Mouse (Mus musculus) forebrain, embryonic 13.5 days (tissue): ENCODE data around the gene Fam189a1. TPM values are rescaled to one million over a fixed set of nuclear protein-coding genes. Genes with fewer than 3 reads are reported as not detected.
A peak's percentile ranks its signal among the peaks of the same experiment; 100 is the strongest.

Source experiments
- ATAC-seq: fragments of 200-750 bp; cut with Nextera tagmentation; 2 replicates; pipeline ENCODE4 v1.8.0; 2017
- H3K27ac ChIP-seq: fragments of 300-500 bp; sonication (generic); 2 replicates; pipeline ENCODE4 v1.5.1; 2015; ENCODE audit warnings: inconsistent platforms, mild to moderate bottlenecking, moderate library complexity
- H3K27me3 ChIP-seq: fragments of 300-500 bp; sonication (generic); 2 replicates; pipeline ENCODE4 v1.6.1; 2015; ENCODE audit warnings: mild to moderate bottlenecking, inconsistent platforms
- H3K36me3 ChIP-seq: fragments of 300-500 bp; sonication (generic); 2 replicates; pipeline ENCODE4 v1.6.1; 2015; ENCODE audit warnings: mild to moderate bottlenecking, inconsistent platforms; ENCODE audit not compliant: poor library complexity, severe bottlenecking
- H3K4me1 ChIP-seq: fragments of 300-500 bp; sonication (generic); 2 replicates; pipeline ENCODE4 v1.6.1; 2015; ENCODE audit warnings: inconsistent platforms
- H3K4me2 ChIP-seq: fragments of 300-500 bp; sonication (generic); 2 replicates; pipeline ENCODE4 v1.6.1; 2015; ENCODE audit warnings: inconsistent platforms, mild to moderate bottlenecking, moderate library complexity
- H3K4me3 ChIP-seq: fragments of 300-500 bp; sonication (generic); 2 replicates; pipeline ENCODE4 v1.5.1; 2015; ENCODE audit warnings: mild to moderate bottlenecking, inconsistent platforms
- H3K9ac ChIP-seq: fragments of 300-500 bp; sonication (generic); 2 replicates; pipeline ENCODE4 v1.6.1; 2015; ENCODE audit warnings: mild to moderate bottlenecking, inconsistent platforms
- H3K9me3 ChIP-seq: fragments of 300-500 bp; sonication (generic); replicated peaks from 2 replicates; pipeline ENCODE4 v1.6.1; 2016; ENCODE audit warnings: inconsistent platforms
- WGBS: fragments of 180-500 bp; shearing (Covaris S2); methylation state at CpG from one replicate; pipeline ENCODE4 v1.1.7; 2015; 5-methylcytosine and 5-hydroxymethylcytosine counted together
- microRNA-seq: library from miRNA; unstranded; fragments of <30 nt; microRNA quantifications from one replicate; pipeline ENCODE4, GENCODE M21; 2016
- polyA plus RNA-seq: library from polyadenylated mRNA; unstranded; fragments of >200 nt; fragmentation: Nextera tagmentation; extraction: Ambion mirVana; gene quantifications from 2 replicates; pipeline ENCODE4 v1.2.1, GENCODE M21; 2015

Gene Fam189a1
- polyA plus RNA-seq, 1 experiment from 2014 or later = 3.0 TPM

DNA sequence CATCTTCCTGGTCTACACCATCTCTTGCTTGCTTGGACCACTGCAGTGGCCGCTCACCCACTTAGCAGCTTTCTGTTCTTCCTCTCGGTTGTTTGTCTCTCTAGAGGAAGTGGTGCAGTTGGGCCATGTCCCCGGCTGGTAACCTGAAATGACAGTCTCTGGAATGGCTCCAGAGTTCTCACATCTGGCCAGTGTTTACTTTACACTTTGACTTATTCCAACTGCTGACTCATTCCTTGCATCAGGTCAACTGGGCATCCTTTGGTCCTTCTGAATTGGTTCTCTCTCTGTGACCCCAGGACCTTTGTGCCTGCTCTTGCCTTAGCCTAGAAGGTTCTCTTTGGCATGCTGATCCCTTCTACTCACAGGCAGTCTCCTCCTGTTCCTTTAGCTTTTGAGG lies 427.6 kb downstream of the Fam189a1 start:
- Histone ChIP-seq H3K27ac (no peak overlapping the region), H3K36me3 (no peaks in the 10 kb centered on the region), H3K27me3 (no peaks in the 10 kb centered on the region), H3K9me3 (no peaks in the 10 kb centered on the region), H3K9ac (no peak overlapping the region), H3K4me1 (peaks cover 22% of the 10 kb centered on the region), H3K4me2 (no peak overlapping the region), H3K4me3 (no peak overlapping the region)
- ATAC-seq = no peak
- 92% methylated on average over 3 of the region's 3 CpGs for WGBS

DNA sequence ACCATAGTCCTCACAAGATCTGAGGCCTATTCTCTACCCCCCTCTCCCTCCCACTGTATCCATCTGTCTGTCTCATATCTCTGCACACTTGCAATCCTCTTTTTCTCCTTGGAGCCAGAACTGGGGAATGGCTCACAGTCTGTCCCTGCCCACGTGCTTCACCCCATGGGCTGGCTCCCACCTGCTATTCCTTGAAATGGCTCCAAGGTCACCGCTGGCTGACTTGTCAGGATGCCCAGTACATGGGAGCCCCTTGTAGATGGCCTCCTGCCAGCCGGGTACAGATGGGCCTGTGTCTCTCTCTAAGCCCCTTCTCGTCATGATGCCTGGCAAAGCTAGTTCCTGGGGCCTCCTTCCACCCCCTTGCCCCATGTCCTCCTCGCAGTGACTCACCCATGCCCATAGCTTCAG lies 428.2 kb downstream of the Fam189a1 start:
- Histone ChIP-seq H3K4me2 (no peak overlapping the region), H3K27me3 (no peaks in the 10 kb centered on the region), H3K4me3 (no peak overlapping the region), H3K36me3 (no peaks in the 10 kb centered on the region), H3K9me3 (no peaks in the 10 kb centered on the region), H3K27ac (0 out of 2 replicates have a peak overlapping the region, but pooled peaks have one; percentile 2), H3K4me1 (peaks cover 22% of the 10 kb centered on the region), H3K9ac (no peak overlapping the region)
- 65% methylated on average over 5 of the region's 5 CpGs for WGBS
- ATAC-seq = peak; percentile 56

GRCm38 (mm10) chr7:64725967-64726695 lies 430.2 kb downstream of the Fam189a1 start:
- H3K27me3 ChIP-seq = no peaks in the 10 kb centered on the region
- no peak overlapping the region for H3K4me2 ChIP-seq
- H3K9ac ChIP-seq = no peak overlapping the region
- H3K27ac ChIP-seq = peak overlapping the region; percentile 26; the same call in 1 of the 2 replicates
- H3K4me3 ChIP-seq = no peak overlapping the region
- no peaks in the 10 kb centered on the region for H3K9me3 ChIP-seq
- no peaks in the 10 kb centered on the region for H3K36me3 ChIP-seq
- ATAC-seq = no peak
- H3K4me1 ChIP-seq = peaks cover 22% of the 10 kb centered on the region
- 60% methylated on average over 6 of the region's 6 CpGs for WGBS

- Histone ChIP-seq H3K9me3 (no peaks in the 10 kb centered on the region), H3K4me3 (no peak overlapping the region), H3K36me3 (no peaks in the 10 kb centered on the region), H3K27ac (no peak overlapping the region), H3K4me1 (peaks cover 15% of the 10 kb centered on the region), H3K4me2 (no peak overlapping the region), H3K27me3 (no peaks in the 10 kb centered on the region), H3K9ac (no peak overlapping the region)
- no peak for ATAC-seq
- WGBS = 87% methylated on average over 1 of the region's 1 CpGs
Observed at GRCm38 (mm10) chr7:64724409-64724808, 432.0 kb downstream of the Fam189a1 start.

DNA sequence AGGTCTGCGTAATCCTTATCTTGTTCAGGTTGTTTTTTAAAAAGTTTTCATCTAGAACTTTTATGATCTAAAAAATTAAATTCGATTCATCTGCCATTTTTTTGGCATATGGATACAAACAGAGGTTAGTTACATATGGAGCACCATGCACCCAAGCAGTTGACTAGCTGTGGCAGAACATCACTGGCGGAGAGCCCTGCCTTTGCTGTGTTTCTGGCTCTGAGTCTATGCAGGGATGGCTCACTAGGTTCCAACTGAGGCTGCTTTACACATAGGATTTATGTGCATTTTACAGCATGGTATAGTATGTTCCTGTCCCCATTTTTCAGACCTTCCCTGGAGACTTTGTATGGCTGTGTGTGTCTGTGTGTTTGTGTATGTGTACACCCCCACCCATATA lies 433.1 kb downstream of the Fam189a1 start:
- Histone ChIP-seq H3K27me3 (no peaks in the 10 kb centered on the region), H3K36me3 (peaks cover 5% of the 10 kb centered on the region; the same call in 1 of the 2 replicates), H3K4me1 (peaks cover 12% of the 10 kb centered on the region), H3K27ac (no peak overlapping the region), H3K4me2 (no peak overlapping the region), H3K9me3 (no peaks in the 10 kb centered on the region), H3K9ac (no peak overlapping the region), H3K4me3 (no peak overlapping the region)
- ATAC-seq = peak; percentile 36; the same call in 1 of the 2 replicates
- WGBS = 88% methylated on average over 3 of the region's 3 CpGs

DNA sequence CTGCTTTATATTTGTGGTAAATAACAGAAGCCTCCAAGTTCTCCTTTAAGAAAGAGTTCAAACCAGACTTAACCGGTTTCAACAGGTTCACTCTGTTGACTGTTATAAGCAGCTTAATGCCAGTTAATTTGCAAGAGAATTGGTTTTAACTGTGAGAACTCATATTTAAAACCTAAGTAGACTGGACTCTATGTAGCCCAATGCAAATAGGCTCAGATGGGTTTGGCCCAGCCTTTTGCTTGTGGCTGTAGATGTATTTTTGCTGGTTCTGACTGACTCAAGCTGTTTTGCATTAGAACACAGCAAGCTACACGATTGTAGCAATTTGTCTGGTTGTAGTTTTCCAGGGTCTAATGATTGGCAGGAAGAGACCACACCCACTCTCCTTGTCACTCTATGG lies 440.1 kb downstream of the Fam189a1 start:
- H3K36me3 ChIP-seq = peaks cover 9% of the 10 kb centered on the region
- 62% methylated on average over 2 of the region's 2 CpGs for WGBS
- H3K27ac ChIP-seq = no peak overlapping the region
- H3K9me3 ChIP-seq = no peaks in the 10 kb centered on the region
- no peaks in the 10 kb centered on the region for H3K4me1 ChIP-seq
- H3K27me3 ChIP-seq = no peaks in the 10 kb centered on the region
- no peak overlapping the region for H3K4me3 ChIP-seq
- no peak overlapping the region for H3K4me2 ChIP-seq
- no peak overlapping the region for H3K9ac ChIP-seq
- no peak for ATAC-seq

DNA sequence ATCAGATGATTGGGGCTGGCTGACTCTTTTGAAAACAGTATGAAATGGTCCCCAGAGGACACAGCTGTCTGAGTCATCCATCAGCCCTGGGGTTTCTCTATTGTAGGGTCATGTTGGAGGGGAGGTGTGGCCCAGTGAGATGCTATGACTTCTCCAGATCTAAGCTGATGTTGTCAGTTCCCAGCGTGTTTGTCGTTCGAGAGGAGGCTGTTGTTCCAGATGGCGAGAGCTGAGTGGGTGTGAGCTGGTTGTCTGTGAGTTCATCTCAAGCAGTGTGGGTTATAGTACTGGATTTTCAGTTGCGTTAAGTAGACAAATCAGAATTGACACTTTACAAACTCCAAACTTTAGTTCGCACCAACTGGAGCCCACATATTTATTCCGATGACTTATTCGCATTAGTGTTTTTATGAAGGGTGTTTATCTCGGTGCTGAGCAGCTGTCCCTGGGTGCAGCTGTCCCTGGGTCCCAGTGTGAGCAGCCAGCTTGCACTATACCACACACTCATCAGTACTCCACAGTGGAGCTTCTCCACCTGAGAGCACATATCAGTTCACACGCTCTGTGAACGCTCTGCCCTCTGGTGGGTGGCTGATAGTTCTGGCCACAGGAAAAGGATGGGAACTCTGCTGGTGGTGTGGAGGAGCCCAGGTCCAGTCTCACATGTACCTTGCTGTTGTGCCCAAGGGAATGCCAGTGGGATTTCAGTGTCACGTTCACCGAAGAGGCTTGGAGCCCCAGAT lies 446.7 kb downstream of the Fam189a1 start:
- H3K4me2 ChIP-seq = no peak overlapping the region
- no peak overlapping the region for H3K4me3 ChIP-seq
- H3K27ac ChIP-seq = no peak overlapping the region
- H3K9ac ChIP-seq = no peak overlapping the region
- no peaks in the 10 kb centered on the region for H3K4me1 ChIP-seq
- H3K27me3 ChIP-seq = no peaks in the 10 kb centered on the region
- no peaks in the 10 kb centered on the region for H3K36me3 ChIP-seq
- ATAC-seq = 0 out of 2 replicates have a peak, but pooled peaks have one; percentile 51
- 91% methylated on average over 13 of the region's 13 CpGs for WGBS
- no peaks in the 10 kb centered on the region for H3K9me3 ChIP-seq

DNA sequence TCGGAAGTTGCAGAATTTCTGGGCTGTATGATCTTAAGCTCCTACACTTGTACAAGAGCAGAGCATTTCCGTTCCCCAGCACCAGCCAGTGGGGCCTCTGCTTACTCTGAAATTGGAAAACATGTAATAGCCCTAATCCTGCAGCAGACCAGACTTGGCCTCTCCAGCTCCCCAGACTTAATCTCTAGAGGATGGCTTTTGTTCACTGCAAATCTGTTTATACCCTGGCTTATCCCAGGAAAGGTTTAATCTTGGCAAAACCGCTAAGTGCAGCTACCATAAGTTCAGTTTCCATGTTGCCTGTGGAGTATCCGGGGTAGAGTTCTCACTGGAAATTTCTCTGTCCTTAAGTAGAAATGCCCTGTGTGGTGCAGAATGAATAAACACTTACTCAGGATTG lies 448.2 kb downstream of the Fam189a1 start:
- Histone ChIP-seq H3K9ac (no peak overlapping the region), H3K4me2 (no peak overlapping the region), H3K4me3 (no peak overlapping the region), H3K36me3 (no peaks in the 10 kb centered on the region), H3K4me1 (no peaks in the 10 kb centered on the region), H3K27me3 (no peaks in the 10 kb centered on the region), H3K27ac (no peak overlapping the region), H3K9me3 (no peaks in the 10 kb centered on the region)
- ATAC-seq = no peak
- WGBS = 77% methylated on average over 4 of the region's 4 CpGs

Small RNA genes within 50 kb of the gene (microRNA-seq; reads per million reads assigned to microRNA genes)
- not detected for gene Gm25249
